In the genomic region with DNA sequence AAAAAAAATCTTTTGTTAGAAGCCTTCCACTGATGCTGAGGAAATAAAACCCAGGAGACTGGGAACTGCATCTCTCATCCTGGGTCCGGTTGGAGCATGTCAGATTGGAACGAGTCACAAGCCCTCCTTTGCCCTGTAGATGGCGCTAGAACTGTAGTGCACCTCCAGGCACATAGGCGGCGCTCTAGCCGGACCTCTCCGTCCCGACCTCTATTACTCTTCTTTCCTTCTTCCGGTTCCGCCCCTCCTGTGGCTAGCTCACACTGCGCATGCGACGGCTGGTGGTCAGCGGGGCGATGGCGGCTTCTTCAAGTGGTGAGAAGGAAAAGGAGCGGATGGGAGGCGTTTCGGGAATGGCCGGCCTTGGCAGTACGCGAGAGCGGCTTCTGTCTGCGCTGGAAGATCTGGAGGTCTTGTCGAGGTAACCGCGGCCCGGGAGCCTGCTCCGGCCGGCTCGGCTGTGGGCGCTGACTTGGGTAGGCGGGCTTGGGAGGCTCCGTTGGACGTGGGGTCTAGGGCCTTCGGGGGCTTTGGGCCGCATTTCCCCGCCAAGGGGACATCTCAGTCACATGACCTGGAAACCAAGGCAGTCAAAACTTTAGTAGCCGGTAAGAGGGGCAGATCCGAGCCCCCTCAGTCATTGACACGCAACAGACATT, we compare ENCODE assay signal across 8 mouse cellular contexts. TPM values are rescaled to one million over a fixed set of nuclear protein-coding genes. Genes with fewer than 3 reads are reported as not detected.
DNase-seq lines count a peak whose midpoint lies in the region; ATAC-seq and TF ChIP-seq lines count a peak whose summit lies in the region.

A gene (plus strand): TSS at position 261 of the 659 bp plus-strand sequence.

- H3K9me3 ChIP-seq in embryonic facial prominence, embryonic 13.5 days = no peaks in the 10 kb centered on the region
- no peaks in the 10 kb centered on the region for H3K9me3 ChIP-seq in limb, embryonic 12.5 days
- no peaks in the 10 kb centered on the region for H3K9me3 ChIP-seq in midbrain, embryonic 15.5 days

- peak; percentile 16 for TF ChIP-seq POLR2A in kidney, adult 2 months (IDR thresholded peaks at IDR 0.05; ENCODE audit: low read depth, low read length)
- TF ChIP-seq POLR2A in spleen, adult 2 months (IDR thresholded peaks at IDR 0.05; ENCODE audit: low read depth, low read length) = peak; percentile 39; the same call in 1 of the 2 replicates

- no peak within 1 kb of the TSS for H3K27ac ChIP-seq in embryonic facial prominence, embryonic 13.5 days
- H3K27ac ChIP-seq in kidney, adult 2 months (ENCODE audit: insufficient read depth, low read depth, low read length) = no peak within 1 kb of the TSS
- peak within 1 kb of the TSS; percentile 57; the same call in 1 of the 2 replicates for H3K27ac ChIP-seq in limb, embryonic 12.5 days
- H3K27ac ChIP-seq in midbrain, embryonic 15.5 days = no peak within 1 kb of the TSS
- H3K27ac ChIP-seq in spleen, adult 2 months (ENCODE audit: insufficient read depth, low read length) = no peak within 1 kb of the TSS; the same call in 1 of the 2 replicates

- peaks cover 20% of the 10 kb centered on the region for H3K36me3 ChIP-seq in embryonic facial prominence, embryonic 13.5 days
- no peaks in the 10 kb centered on the region for H3K36me3 ChIP-seq in kidney, adult 2 months (ENCODE audit: control insufficient read depth, insufficient read depth, low read length)
- peaks cover 27% of the 10 kb centered on the region for H3K36me3 ChIP-seq in limb, embryonic 12.5 days
- H3K36me3 ChIP-seq in midbrain, embryonic 15.5 days (replicated peaks) = no peaks in the 10 kb centered on the region; the same call in 1 of the 2 replicates
- H3K36me3 ChIP-seq in spleen, adult 2 months (ENCODE audit: control insufficient read depth, insufficient read depth, low read length) = peaks cover 7% of the 10 kb centered on the region; the same call in 1 of the 2 replicates

- peak; percentile 89 for ATAC-seq in embryonic facial prominence, embryonic 13.5 days (ENCODE audit: insufficient number of reproducible peaks, insufficient read depth, low FRiP score, low TSS enrichment, low read depth)
- ATAC-seq in limb, embryonic 12.5 days (ENCODE audit: insufficient number of reproducible peaks, insufficient read depth, low FRiP score, low TSS enrichment, low read depth) = peak; percentile 86
- peak; percentile 98 for ATAC-seq in midbrain, embryonic 15.5 days (replicated peaks)

- peak within 1 kb of the TSS; percentile 91 for H3K4me3 ChIP-seq in embryonic facial prominence, embryonic 13.5 days
- H3K4me3 ChIP-seq in kidney, adult 2 months (ENCODE audit: insufficient read depth, low read depth, low read length) = peak within 1 kb of the TSS; percentile 88
- peak within 1 kb of the TSS; percentile 89 for H3K4me3 ChIP-seq in limb, embryonic 12.5 days (replicated peaks)
- H3K4me3 ChIP-seq in midbrain, embryonic 15.5 days = peak within 1 kb of the TSS; percentile 73
- H3K4me3 ChIP-seq in spleen, adult 2 months (ENCODE audit: extremely low read depth, insufficient read depth, insufficient read length) = peak within 1 kb of the TSS; percentile 81

- peak; percentile 100; the same call in 1 of the 2 replicates for TF ChIP-seq CTCF in kidney, adult 2 months (conservative IDR thresholded peaks at IDR 0.05; ENCODE audit: insufficient read depth, insufficient read length, low read depth, low read length)
- peak; percentile 100 for TF ChIP-seq CTCF in spleen, adult 2 months (IDR thresholded peaks at IDR 0.05; ENCODE audit: extremely low read depth, insufficient read depth, insufficient read length, insufficient replicate concordance)

- H3K9ac ChIP-seq in embryonic facial prominence, embryonic 13.5 days = peak within 1 kb of the TSS; percentile 93
- H3K9ac ChIP-seq in limb, embryonic 12.5 days (replicated peaks) = peak within 1 kb of the TSS; percentile 85
- peak within 1 kb of the TSS; percentile 70 for H3K9ac ChIP-seq in midbrain, embryonic 15.5 days

- peak within 1 kb of the TSS; percentile 94 for H3K4me2 ChIP-seq in embryonic facial prominence, embryonic 13.5 days
- H3K4me2 ChIP-seq in limb, embryonic 12.5 days = peak within 1 kb of the TSS; percentile 97
- H3K4me2 ChIP-seq in midbrain, embryonic 15.5 days = peak within 1 kb of the TSS; percentile 86

- peak; percentile 89 for DNase-seq in 3134 (ENCODE audit: extremely low read depth, insufficient read length, low spot score)
- peak; percentile 96 for DNase-seq in adrenal gland, postnatal 36 days
- peak; percentile 96 to 98 for DNase-seq in heart, adult 18-20 months
- DNase-seq in kidney, adult 2 months = peak; percentile 97
- peak; percentile 81 to 87 for DNase-seq in spleen, adult 2 months (ENCODE audit: low read depth in 1 of 2, low spot score in 2 of 2)

- peaks cover 15% of the 10 kb centered on the region for H3K4me1 ChIP-seq in embryonic facial prominence, embryonic 13.5 days
- H3K4me1 ChIP-seq in kidney, adult 2 months (ENCODE audit: control insufficient read depth, insufficient read depth, low read length) = peaks cover 6% of the 10 kb centered on the region; the same call in 1 of the 2 replicates
- peaks cover 9% of the 10 kb centered on the region for H3K4me1 ChIP-seq in limb, embryonic 12.5 days (replicated peaks)
- peaks cover 21% of the 10 kb centered on the region for H3K4me1 ChIP-seq in midbrain, embryonic 15.5 days
- H3K4me1 ChIP-seq in spleen, adult 2 months (ENCODE audit: control insufficient read depth, insufficient read depth, insufficient read length) = peaks cover 6% of the 10 kb centered on the region

- no peaks in the 10 kb centered on the region for H3K27me3 ChIP-seq in embryonic facial prominence, embryonic 13.5 days
- no peaks in the 10 kb centered on the region for H3K27me3 ChIP-seq in kidney, adult 2 months (replicated peaks; ENCODE audit: control insufficient read depth, insufficient read depth, low read length)
- H3K27me3 ChIP-seq in limb, embryonic 12.5 days = no peaks in the 10 kb centered on the region
- H3K27me3 ChIP-seq in midbrain, embryonic 15.5 days (replicated peaks) = no peaks in the 10 kb centered on the region
- no peaks in the 10 kb centered on the region for H3K27me3 ChIP-seq in spleen, adult 2 months (ENCODE audit: control insufficient read depth, insufficient read depth, low read length)

- under 1% methylated on average over 41 of the region's 41 CpGs for WGBS in embryonic facial prominence, embryonic 13.5 days
- under 1% methylated on average over 41 of the region's 41 CpGs for WGBS in kidney, adult 2 months
- 1% methylated on average over 41 of the region's 41 CpGs for WGBS in limb, embryonic 12.5 days
- under 1% methylated on average over 41 of the region's 41 CpGs for WGBS in midbrain, embryonic 15.5 days
- 1% methylated on average over 41 of the region's 41 CpGs for WGBS in spleen, adult 2 months

RNA-seq across cellular contexts. Expression of the gene that starts here (rescaled TPM):
- total RNA-seq in adrenal gland, postnatal 36 days (2021) = 10 to 100 TPM; 22.9 to 24.7 TPM
- 99.4 and 103 TPM in 2 replicates for polyA plus RNA-seq in embryonic facial prominence, embryonic 13.5 days (2015; fragmentation: Nextera tagmentation; extraction: Ambion mirVana)
- total RNA-seq in heart, adult 18-20 months (2021) = 10 to 100 TPM; 21.3 to 23.7 TPM
- 11.8 and 13.6 TPM in 2 replicates for polyA plus RNA-seq in kidney, adult 2 months (2012; rRNA removed)
- polyA plus RNA-seq in limb, embryonic 12.5 days (2016; fragmentation: Nextera tagmentation; extraction: Ambion mirVana) = 105 and 107 TPM in 2 replicates
- 82.8 and 91.5 TPM in 2 replicates for polyA plus RNA-seq in midbrain, embryonic 15.5 days (2015; fragmentation: Nextera tagmentation; extraction: Ambion mirVana)
- 8.4 and 9.4 TPM in 2 replicates for polyA plus RNA-seq in spleen, adult 2 months (2012; rRNA removed)
